Mouse (Mus musculus) regulatory T cell (primary cell): Measurements from ENCODE around the gene Arpc1a.

Source experiments
- in situ Hi-C: fragments of 300-600 bp; cut with MboI, MseI; formaldehyde crosslinking; loops from one replicate; pipeline ENCODE4 v1.15.1; 2025; ENCODE audit warnings: high pct_unique_total_duplicates

Gene Arpc1a

DNA sequence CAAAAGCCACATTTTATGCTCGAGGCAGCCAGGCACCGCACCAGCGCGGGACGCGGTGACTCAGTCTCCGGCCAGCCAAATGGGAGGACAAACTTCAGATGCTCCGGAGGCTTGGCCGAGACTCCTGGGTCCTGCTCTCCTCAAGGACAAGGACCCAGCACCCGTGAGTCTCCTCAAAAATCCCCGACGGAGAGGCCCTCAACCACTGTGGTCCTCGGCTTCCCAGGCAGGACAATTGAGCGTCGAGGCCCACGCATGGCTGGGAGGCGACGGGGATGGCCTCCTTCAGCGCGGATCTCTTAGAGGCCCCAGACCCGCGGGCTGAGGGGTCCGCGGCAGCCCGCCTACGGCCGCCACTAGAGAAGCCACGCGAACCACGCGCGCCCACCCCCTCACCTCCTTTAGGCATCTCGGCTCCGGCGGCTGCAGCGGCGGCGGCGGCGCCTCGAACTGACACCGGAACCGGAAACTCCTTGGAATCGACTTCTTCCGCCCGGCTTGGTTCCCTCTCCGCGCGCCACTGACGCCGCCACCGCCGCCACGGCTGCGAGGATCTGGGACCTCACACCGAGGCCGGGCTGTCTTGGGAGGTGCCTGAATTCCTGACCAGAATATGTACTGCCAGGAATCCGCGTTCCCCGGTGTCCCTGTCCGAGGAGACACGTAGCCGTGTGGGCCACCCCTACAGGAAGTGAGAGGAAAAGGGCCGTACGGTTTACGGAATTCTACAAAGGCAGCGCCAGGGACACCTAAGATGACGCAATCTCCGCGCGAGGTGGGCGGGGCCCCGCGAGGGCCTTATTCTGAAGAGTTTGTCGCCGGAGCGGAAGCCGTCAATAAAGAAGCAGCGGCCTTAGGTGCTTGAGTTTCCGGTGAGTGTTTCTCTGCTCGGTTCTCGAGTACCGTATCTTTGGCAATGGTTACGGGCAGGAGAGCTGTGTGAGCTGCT lies 56.2 kb downstream of the Arpc1a start, which contains the start of the genes Pdap1 and Bud31:
TSS of gene Pdap1 (minus strand) at position 668 of the 949 bp plus-strand sequence.
TSS of gene Bud31 (plus strand) at position 792 of the 949 bp plus-strand sequence.
- in situ Hi-C loops = no loop called here

DNA sequence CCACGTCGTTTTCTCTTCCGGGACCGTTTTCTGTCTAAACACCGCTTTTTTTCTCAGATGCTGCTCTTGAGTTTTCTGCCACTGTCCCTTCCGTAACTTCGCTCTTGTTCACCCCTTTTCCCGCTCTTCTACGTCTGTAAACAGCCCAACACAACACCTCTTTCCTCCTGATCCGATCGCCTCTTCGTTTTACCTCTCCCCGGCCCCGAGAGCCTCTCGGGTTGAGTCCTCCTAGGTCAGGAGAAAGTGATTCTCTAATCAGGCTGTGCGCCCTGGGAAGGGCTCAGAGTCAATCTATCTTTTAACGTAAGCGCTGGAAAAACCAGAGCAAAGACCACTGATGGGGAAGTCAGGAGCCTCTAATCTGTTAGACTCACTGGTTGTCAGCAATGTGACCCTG lies 57.0 kb downstream of the Arpc1a start:
- in situ Hi-C loops = no loop called here

DNA sequence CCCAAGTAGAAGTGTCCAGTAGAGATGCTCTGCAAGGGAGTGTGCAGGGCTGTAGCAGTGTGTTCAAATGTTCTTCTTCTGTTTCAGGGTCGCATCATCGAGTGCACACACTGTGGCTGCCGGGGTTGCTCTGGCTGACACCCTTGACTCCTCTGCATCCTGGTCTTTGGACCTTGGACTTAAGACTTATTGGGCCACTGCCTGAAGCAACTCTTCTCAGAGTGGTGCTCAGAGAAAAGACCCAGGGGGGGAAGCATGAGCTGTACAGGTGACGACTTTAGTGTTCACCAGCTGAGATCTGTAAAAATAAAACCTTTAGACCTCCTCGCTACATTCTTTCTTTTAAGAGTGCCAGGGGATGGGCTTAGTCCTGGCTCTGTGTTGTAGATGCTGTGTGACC lies 64.1 kb downstream of the Arpc1a start:
- in situ Hi-C loops = no loop called here

DNA sequence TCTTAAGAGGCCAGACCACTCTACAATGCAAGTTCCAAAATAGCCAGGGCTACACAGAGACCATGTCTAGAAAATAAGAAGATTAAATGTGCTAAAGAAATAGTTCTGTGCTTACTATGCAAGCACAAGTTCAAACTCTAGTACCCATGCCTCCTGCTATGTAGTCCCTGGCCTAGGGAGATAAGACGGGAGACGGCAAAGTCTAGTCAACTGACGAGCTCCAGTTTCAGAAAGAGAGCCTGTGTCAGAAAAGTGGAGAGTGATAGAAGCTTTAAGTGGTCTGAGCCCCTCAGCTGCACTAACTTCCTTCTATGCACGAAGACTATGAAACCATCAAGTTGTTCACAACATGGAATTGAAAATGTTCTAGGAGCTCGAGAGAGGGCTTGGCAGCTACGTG lies 65.7 kb downstream of the Arpc1a start:
- in situ Hi-C loops = no loop called here

DNA sequence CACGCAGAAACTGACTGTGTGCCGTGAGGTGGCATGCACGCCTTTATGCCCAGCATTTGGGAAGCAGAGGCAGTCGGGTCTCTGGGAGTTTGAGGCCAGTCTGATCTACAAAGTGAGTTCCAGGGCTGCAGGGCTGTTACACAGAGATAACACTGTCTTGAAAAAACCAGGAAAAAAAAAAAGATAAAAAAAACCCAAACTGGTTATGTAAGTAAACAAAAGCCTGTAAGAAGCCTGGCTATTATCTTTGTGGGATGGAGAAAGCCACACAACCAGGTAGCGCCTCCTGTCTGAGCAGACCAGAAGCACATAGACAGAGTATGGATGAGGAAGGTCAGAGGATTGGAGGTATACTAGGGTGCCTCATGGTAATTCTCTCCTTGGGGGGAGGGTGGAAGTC lies 69.1 kb downstream of the Arpc1a start:
- in situ Hi-C loops = no loop called here
